Mouse (Mus musculus) cerebellum, adult 8-10 months (tissue): ENCODE data around the gene Sertad3.
"Not testable (repeated sequence)": the region's sequence is repeated elsewhere in the genome, so short reads cannot be mapped to it uniquely, and the experiment has no call there.

Source experiments
- DNase-seq: peaks from one replicate; pipeline ENCODE4 v3.0.0; 2022

Sertad3 gene

DNA sequence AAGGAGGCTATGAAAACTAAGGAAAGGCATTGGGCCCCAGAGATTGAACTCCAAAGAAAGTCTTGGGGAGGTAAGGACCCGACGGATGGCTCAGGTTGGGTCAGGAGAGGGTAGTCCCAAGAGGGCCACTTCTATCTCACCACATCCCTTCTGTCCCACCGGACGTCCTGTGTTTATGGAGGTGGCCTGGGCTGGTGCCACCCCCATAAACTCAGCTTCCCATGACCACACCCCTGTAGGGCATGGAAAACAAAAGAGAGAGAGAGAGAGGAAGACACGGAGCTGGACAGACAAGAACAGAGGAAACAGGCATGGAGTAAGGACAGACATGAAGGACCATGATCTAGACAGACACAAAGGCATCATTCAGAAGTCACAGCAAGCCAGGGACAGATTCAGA lies 19.9 kb downstream of the Sertad3 start:
- DNase-seq: no peak

GRCm38 (mm10) chr7:27494659-27495367 lies 21.2 kb downstream of the Sertad3 start:
- not testable (repeated sequence) for DNase-seq

GRCm38 (mm10) chr7:27499036-27499435 lies 25.5 kb downstream of the Sertad3 start, which contains the start of gene Prx:
TSS of gene Prx (plus strand) at chr7:27499324.
- DNase-seq: no peak

DNA sequence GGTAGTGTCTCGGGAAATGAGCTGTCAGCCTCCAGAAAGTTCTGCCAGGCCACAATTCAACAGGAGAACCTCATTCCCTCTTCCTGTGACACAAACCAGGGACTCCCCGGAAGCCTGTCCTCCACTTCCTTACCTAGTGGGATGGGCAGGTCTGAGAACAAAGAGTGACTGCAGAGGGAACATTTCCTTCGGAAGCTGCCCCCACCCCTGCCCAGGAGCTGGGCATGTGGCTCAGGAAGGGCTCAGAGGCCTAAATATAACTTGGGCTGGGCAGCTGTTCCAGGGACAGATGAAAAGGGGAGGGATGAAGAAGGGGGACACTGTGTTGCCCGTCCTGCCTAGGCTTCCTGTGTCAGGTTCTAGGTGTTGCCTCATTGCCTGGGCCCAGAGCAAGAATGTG lies 28.1 kb downstream of the Sertad3 start:
- DNase-seq: no peak

DNA sequence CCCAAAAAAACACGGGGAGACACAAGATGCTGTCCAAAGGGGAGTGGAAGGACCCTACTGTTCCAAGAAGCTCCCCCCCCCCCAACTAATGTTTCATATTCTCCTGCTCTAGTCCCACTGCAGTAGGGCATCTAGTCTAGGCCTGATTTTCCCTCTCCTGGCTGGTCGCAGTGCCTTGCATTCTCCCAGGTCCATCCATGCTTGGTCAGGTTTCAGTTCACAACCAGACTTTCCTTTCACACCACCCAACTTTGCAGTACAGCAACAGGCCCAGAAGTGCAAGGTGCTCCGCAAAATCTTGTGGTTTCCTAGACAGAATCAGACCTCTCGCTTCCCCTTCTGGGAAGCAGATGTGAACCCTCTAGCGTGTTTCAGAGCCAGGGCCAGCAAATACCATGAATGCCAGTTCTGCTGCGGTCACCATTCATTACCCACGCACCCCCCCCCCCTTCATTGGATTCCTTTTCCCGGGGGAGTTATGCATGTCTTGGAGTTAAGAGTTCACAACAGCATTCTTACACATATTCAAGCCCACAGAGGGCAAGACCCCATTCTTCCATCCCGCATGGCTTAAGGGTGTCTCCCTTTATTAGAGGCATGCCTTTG lies 33.3 kb downstream of the Sertad3 start:
- DNase-seq: no peak

- peak; percentile 94 for DNase-seq
Measured at GRCm38 (mm10) chr7:27507711-27508647, 34.4 kb downstream of the Sertad3 start.

- DNase-seq: peak; percentile 54
Measured at GRCm38 (mm10) chr7:27508648-27509005, 35.1 kb downstream of the Sertad3 start.

GRCm38 (mm10) chr7:27510809-27511208 lies 37.2 kb downstream of the Sertad3 start:
- no peak for DNase-seq

DNA sequence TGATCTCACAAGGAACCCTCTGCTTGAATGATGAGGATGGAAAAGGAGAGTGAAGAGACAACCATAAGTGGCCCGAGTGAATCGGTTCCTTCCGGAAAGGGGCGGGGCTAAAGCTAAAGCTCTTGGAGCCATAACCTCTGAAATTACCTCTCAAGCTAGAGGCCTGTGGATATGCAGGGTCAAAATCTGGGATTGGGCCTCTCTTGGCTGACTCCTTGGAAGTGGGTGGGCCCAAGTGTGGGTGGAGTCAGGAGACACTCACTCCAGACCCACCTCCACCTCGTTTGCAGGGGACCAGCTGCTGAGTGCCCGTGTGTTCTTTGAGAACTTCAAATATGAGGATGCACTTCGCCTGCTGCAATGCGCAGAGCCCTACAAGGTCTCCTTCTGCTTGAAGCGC lies 41.4 kb downstream of the Sertad3 start:
- no peak for DNase-seq

DNA sequence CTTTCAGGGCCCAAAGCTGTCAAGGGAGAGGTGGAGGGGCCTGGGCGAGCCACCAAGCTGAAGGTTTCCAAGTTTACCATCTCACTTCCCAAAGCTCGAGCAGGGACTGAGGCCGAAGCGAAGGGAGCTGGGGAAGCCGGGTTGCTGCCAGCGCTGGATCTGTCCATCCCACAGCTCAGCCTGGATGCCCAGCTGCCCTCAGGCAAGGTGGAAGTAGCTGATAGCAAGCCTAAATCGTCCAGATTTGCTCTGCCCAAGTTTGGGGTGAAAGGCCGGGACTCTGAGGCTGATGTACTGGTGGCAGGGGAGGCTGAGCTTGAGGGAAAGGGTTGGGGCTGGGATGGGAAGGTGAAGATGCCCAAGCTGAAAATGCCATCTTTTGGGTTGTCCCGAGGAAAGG lies 44.7 kb downstream of the Sertad3 start:
- DNase-seq: no peak

- no peak for DNase-seq
Measured at GRCm38 (mm10) chr7:27520104-27520503, 46.5 kb downstream of the Sertad3 start.

DNA sequence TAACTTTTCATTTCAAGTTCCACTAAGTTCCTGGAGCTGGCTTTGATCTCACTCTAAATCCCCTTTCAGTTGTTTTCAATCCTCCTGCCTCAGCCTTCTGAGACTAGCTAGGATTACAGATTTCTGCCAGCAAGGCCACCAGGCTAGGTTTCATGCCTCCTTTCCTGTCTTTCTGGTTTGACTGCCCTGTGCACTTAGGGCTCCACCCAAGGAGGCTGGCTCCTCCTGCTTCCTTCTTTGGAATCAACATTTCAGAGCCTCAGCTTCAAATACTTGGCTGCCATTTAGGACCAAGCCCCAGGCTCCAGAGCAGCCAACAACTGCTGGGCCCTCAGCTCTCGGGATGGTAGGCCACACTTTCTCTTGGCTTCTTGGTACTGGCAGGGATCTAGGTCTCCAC lies 47.0 kb downstream of the Sertad3 start:
- DNase-seq: no peak

- DNase-seq: no peak
Measured at GRCm38 (mm10) chr7:27522967-27523366, 49.4 kb downstream of the Sertad3 start, which contains the start of gene Hipk4. TSS of gene Hipk4 (plus strand) at chr7:27523267.

DNA sequence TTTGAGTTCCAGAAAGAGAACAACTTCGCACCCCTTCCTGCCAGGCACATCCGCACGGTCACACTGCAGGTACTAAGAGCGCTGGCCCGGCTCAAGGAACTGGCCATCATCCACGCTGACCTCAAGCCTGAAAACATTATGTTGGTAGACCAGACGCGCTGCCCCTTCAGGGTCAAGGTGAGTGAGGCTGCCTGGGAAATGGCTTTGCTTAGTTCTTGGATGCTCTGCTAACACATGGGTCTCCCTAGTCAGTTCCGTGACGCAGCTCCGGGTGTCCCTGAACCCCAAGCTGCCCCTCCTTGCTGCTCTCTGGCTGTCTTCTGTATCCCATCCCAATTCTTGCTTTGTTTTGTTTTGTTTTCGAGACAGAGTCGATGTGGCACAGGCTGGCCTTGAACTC lies 50.2 kb downstream of the Sertad3 start:
- DNase-seq: no peak

GRCm38 (mm10) chr7:27526039-27526827 lies 52.7 kb downstream of the Sertad3 start:
- peak; percentile 77 for DNase-seq
